Mouse (Mus musculus) adrenal gland, adult 10 weeks (tissue): ENCODE data around the gene Panx3. TPM values are rescaled to one million over a fixed set of nuclear protein-coding genes. Genes with fewer than 3 reads are reported as not detected.

Source experiments
- polyA plus RNA-seq: library from polyadenylated mRNA; stranded (reverse); fragments of 350-450 nt; fragmentation: Illumina TruSeq; extraction: RNeasy Lipid Tissue Mini Kit (QIAGEN cat#74804); gene quantifications from one replicate; pipeline ENCODE4 v1.2.3, GENCODE M21; 2014; ENCODE audit warnings: low read depth, low replicate concordance

Gene Panx3
- 0.35 TPM for polyA plus RNA-seq

DNA sequence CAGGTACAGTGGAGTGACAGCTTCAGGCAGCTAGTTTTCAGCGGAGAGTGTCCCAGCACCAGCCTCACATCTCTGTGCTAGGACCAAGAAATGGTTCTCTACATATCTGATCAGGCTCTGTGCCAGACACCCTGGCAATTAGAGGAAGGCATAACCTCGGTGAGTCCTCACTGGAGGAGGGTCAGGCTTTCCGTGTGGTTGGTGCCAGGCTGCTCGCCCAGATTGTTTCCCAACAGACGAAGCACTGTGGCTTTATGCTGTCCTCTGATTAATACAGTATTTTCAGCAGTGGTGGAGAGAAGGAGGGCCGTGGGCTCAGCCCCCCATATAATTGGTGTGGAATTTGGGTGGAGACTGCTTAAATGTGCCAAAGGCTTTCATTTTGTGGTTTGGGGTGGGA, at the start of gene Panx3:
TSS of gene Panx3 (minus strand) at position 121 of the 400 bp plus-strand sequence.

DNA sequence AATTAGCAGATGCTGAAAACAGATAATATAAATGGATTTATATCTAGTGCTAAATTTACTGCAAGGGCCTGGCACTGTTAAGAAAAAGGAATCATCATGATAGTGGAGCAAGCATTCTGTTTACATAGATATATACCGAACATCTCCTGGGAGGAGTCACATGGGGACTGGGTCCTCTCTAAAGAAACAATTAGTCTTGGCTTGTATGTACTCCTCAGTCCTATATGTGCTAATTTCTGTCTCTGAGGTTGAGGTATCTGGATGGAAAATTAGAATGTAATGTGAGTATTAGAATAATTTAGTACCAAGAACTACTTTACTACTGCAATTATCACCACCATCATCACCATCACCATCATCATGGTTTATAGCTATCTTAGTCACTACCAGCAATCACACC, 47.1 kb upstream of the Panx3 start, which contains the start of gene Olfr160:
TSS of gene Olfr160 (minus strand) at position 101 of the 400 bp plus-strand sequence.

DNA sequence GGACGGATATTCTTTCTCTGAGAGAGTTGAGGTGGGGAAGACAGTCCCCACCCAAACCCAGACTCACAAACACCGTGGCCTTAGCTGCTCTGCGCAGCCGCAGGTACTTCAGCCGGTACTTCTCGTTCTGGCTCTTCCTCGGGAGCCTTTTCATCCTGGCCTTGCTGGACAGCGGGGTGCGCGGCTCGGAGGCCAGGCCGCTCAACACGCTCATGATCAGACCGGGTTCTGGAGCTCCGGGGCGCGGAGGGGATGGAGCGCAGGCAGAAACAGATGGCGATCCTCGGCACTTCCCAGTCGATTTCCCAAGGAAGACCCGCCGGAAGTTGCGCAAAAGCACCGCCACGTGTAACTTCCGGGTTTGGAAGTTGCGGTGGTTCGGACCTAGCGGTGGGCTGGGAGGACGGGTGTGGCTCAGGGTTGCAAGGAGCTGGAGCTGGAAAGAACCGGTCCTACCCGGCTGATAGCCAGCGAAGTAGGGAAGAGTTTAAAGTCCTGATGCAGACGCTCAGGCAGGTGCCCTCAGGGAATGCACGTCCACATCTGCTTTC, 12.0 kb downstream of the Panx3 start, which contains the start of gene Tbrg1:
TSS of gene Tbrg1 (minus strand) at position 382 of the 551 bp plus-strand sequence.

DNA sequence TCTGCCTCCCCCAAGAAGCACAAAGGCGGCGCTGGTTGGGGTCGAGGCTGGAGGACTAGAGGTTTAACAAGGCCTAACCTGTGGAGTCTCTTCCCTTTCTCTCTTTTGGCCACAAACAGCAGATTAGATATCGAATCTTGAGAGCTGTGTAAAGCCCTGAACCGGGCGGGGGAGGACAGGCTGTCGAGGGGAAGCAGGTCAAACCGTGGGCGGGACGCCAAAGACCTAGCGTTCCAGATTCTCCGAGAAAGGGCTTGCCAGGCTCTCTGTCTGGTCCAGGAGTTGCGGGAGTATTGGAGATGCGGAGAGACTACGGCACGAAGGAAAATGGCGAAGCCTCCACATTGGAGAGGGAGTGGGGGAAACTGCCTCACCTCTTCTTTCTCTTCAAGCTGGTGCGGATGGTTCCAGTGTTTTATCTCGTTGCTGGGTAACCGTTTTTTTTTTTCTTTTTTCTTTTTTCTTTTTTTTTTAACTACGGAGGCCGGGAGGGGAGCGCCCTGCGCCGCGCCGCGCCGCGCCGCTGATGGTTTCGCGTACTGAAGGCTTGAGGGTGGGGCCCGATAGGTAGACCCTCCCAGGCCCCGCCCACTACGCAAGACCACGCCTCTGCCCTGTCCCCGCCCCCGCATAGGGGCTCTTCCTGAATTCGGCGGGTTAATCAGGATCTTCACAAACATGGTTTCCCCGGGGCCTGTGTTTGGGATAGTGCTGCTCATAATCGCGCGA, 55.7 kb downstream of the Panx3 start, which contains the start of gene Spa17:
TSS of gene Spa17 (minus strand) at position 541 of the 729 bp plus-strand sequence.

Other genes starting within 250 kb of the Panx3 start
- gene Robo3, start 236.0 kb downstream of the Panx3 start, polyA plus RNA-seq: not detected
- gene Msantd2, start 179.9 kb downstream of the Panx3 start, polyA plus RNA-seq: 32.6 TPM
- gene Esam, start 141.2 kb downstream of the Panx3 start, polyA plus RNA-seq: 6.1 TPM
- 1.9 TPM for gene Vsig2, start 130.0 kb downstream of the Panx3 start, polyA plus RNA-seq
- not detected for gene Nrgn, start 116.3 kb downstream of the Panx3 start, polyA plus RNA-seq
- 36.4 TPM for gene Siae, start 113.5 kb downstream of the Panx3 start, polyA plus RNA-seq
- gene Spa17, start 55.5 kb downstream of the Panx3 start, polyA plus RNA-seq: 20.2 TPM
- gene Tbrg1, start 11.9 kb downstream of the Panx3 start, polyA plus RNA-seq: 23.7 TPM
- not detected for gene Olfr160, start 47.0 kb upstream of the Panx3 start, polyA plus RNA-seq
- gene Olfr874, start 75.9 kb upstream of the Panx3 start, polyA plus RNA-seq: not detected
- not detected for gene Olfr875, start 102.6 kb upstream of the Panx3 start, polyA plus RNA-seq
- gene Olfr876, start 133.8 kb upstream of the Panx3 start, polyA plus RNA-seq: not detected
- 0.87 TPM for gene Olfr877, start 185.0 kb upstream of the Panx3 start, polyA plus RNA-seq
- not detected for gene Olfr145, start 227.5 kb upstream of the Panx3 start, polyA plus RNA-seq
- gene Olfr878, start 248.6 kb upstream of the Panx3 start, polyA plus RNA-seq: not detected